Comparison of ENCODE assay signal across 15 mouse cellular contexts in genomic region chr5:139479088-139479487, GRCm38 (mm10). TPM values are rescaled to one million over a fixed set of nuclear protein-coding genes. Genes with fewer than 3 reads are reported as not detected.
DNase-seq lines count a peak whose midpoint lies in the region; ATAC-seq and TF ChIP-seq lines count a peak whose summit lies in the region.
"Had no signal": no experiment of that assay in that cellular context is flagged by ENCODE, and none has a peak within 500 bp of the region (broad histone marks: within the 10 kb centered on the region; RNA-seq: fewer than 3 reads in every experiment).

No protein-coding gene starts in this region.

- no peaks in the 10 kb centered on the region for H3K27me3 ChIP-seq in heart, embryonic 11.5 days (ENCODE audit: control insufficient read depth, insufficient read depth, low read length)
- no peaks in the 10 kb centered on the region for H3K27me3 ChIP-seq in hindbrain, postnatal 0 days (ENCODE audit: insufficient read depth, low read length)
- no peaks in the 10 kb centered on the region for H3K27me3 ChIP-seq in forebrain, embryonic 16.5 days (replicated peaks; ENCODE audit: control insufficient read depth, insufficient read depth, low read length)
- H3K27me3 ChIP-seq: embryonic facial prominence, embryonic 13.5 days; liver, embryonic 15.5 days; neural tube, embryonic 15.5 days had no signal

- H3K4me1 ChIP-seq in heart, embryonic 11.5 days (ENCODE audit: control insufficient read depth, insufficient read depth, low read length) = peaks cover 7% of the 10 kb centered on the region; the same call in 1 of the 2 replicates
- H3K4me1 ChIP-seq in hindbrain, postnatal 0 days (ENCODE audit: insufficient read depth, low read length) = peaks cover 3% of the 10 kb centered on the region; the same call in 1 of the 2 replicates
- peaks cover 11% of the 10 kb centered on the region for H3K4me1 ChIP-seq in forebrain, embryonic 16.5 days (replicated peaks; ENCODE audit: control insufficient read depth, insufficient read depth, low read length)

- no peaks in the 10 kb centered on the region for H3K9me3 ChIP-seq in heart, embryonic 11.5 days (replicated peaks; ENCODE audit: control insufficient read depth, low read length)
- H3K9me3 ChIP-seq in hindbrain, postnatal 0 days (ENCODE audit: low read length) = no peaks in the 10 kb centered on the region
- H3K9me3 ChIP-seq in forebrain, embryonic 16.5 days (ENCODE audit: control insufficient read depth, low read length) = no peaks in the 10 kb centered on the region
- H3K9me3 ChIP-seq: embryonic facial prominence, embryonic 13.5 days; liver, embryonic 15.5 days; neural tube, embryonic 15.5 days had no signal

- ATAC-seq in heart, embryonic 11.5 days (replicated peaks; ENCODE audit: insufficient number of reproducible peaks, low FRiP score, low TSS enrichment) = no peak
- 0 out of 2 replicates have a peak, but pooled peaks have one; percentile 19 for ATAC-seq in megakaryocyte, adult 5-6 weeks (ENCODE audit: poor library complexity, severe bottlenecking)
- ATAC-seq in hindbrain, postnatal 0 days = no peak
- no peak for ATAC-seq in forebrain, embryonic 16.5 days
- ATAC-seq: forebrain, postnatal 0 days had no signal

- H3K9ac ChIP-seq in heart, embryonic 11.5 days (ENCODE audit: low read depth, low read length) = no peak overlapping the region
- no peak overlapping the region for H3K9ac ChIP-seq in hindbrain, postnatal 0 days (replicated peaks; ENCODE audit: low read length)
- no peak overlapping the region for H3K9ac ChIP-seq in forebrain, embryonic 16.5 days (replicated peaks; ENCODE audit: low read depth, low read length)
- H3K9ac ChIP-seq: embryonic facial prominence, embryonic 13.5 days; forebrain, postnatal 0 days; liver, embryonic 15.5 days; neural tube, embryonic 15.5 days had no signal

- no peak for TF ChIP-seq CTCF in hindbrain, postnatal 0 days (IDR thresholded peaks at IDR 0.05; ENCODE audit: low read depth)

- no peak overlapping the region for H3K4me3 ChIP-seq in heart, embryonic 11.5 days (ENCODE audit: low read depth, low read length)
- H3K4me3 ChIP-seq in hindbrain, postnatal 0 days (ENCODE audit: low read length) = no peak overlapping the region
- no peak overlapping the region for H3K4me3 ChIP-seq in forebrain, embryonic 16.5 days (replicated peaks; ENCODE audit: low read length)
- H3K4me3 ChIP-seq: embryonic facial prominence, embryonic 13.5 days; liver, embryonic 15.5 days; neural tube, embryonic 15.5 days had no signal

- peak; percentile 94 for DNase-seq in heart, adult 11 months
- DNase-seq in 3T3-L1 (ENCODE audit: low read depth, low spot score) (peak; percentile 83), adipocyte (ENCODE audit: low spot score) (peak; percentile 24)
- DNase-seq in frontal cortex, adult 2 months (ENCODE audit: extremely low spot score in 1 of 2, low spot score in 1 of 2) = no peak
- no peak for DNase-seq in hindbrain, postnatal 0 days (ENCODE audit: low spot score)
- DNase-seq: forebrain, postnatal 0 days; kidney, postnatal 25 days; midbrain, embryonic 14.5 days; right cerebral cortex, postnatal 25 days had no signal

- H3K4me2 ChIP-seq in heart, embryonic 11.5 days = no peak overlapping the region
- H3K4me2 ChIP-seq in hindbrain, postnatal 0 days (ENCODE audit: low read depth, low read length) = no peak overlapping the region
- H3K4me2 ChIP-seq in forebrain, embryonic 16.5 days (ENCODE audit: low read length) = no peak overlapping the region
- H3K4me2 ChIP-seq: embryonic facial prominence, embryonic 13.5 days; liver, embryonic 15.5 days; neural tube, embryonic 15.5 days had no signal

- peaks cover 26% of the 10 kb centered on the region for H3K36me3 ChIP-seq in heart, embryonic 11.5 days (ENCODE audit: control insufficient read depth, insufficient read depth, low read length)
- H3K36me3 ChIP-seq in hindbrain, postnatal 0 days (ENCODE audit: insufficient read depth, low read length) = peaks cover 56% of the 10 kb centered on the region
- peaks cover 23% of the 10 kb centered on the region for H3K36me3 ChIP-seq in forebrain, embryonic 16.5 days (ENCODE audit: control insufficient read depth, insufficient read depth)

- WGBS in heart, embryonic 11.5 days (ENCODE audit: insufficient replicate concordance) = 86% methylated on average over 8 of the region's 8 CpGs
- WGBS in hindbrain, postnatal 0 days = 89% methylated on average over 8 of the region's 8 CpGs
- WGBS in forebrain, embryonic 16.5 days = 92% methylated on average over 8 of the region's 8 CpGs

- no peak overlapping the region for H3K27ac ChIP-seq in heart, embryonic 11.5 days (ENCODE audit: low read depth, low read length)
- no peak overlapping the region for H3K27ac ChIP-seq in hindbrain, postnatal 0 days
- H3K27ac ChIP-seq in forebrain, embryonic 16.5 days (ENCODE audit: low read length) = no peak overlapping the region
- H3K27ac ChIP-seq: embryonic facial prominence, embryonic 13.5 days; liver, embryonic 15.5 days; neural tube, embryonic 15.5 days had no signal

RNA-seq across cellular contexts. Expression of gene Zfand2a, which starts 5.3 kb away (rescaled TPM):
- 6.3 and 7.2 TPM in 2 replicates for polyA plus RNA-seq in heart, embryonic 11.5 days (2014; fragmentation: Nextera tagmentation; extraction: Ambion mirVana)
- 11.4 and 14.9 TPM in 2 replicates for total RNA-seq in megakaryocyte, adult 5-6 weeks (2015)
- total RNA-seq in megakaryocyte, adult 5-6 weeks (2017) = 6.7 and 21.9 TPM in 2 replicates
- polyA plus RNA-seq in frontal cortex, adult 2 months (2012; rRNA removed) = 45.4 and 49.0 TPM in 2 replicates
- 55.2 and 61.1 TPM in 2 replicates for total RNA-seq in hindbrain, postnatal 0 days (2014; rRNA removed)
- 19.4 and 26.2 TPM in 2 replicates for polyA plus RNA-seq in hindbrain, postnatal 0 days (2015; fragmentation: Nextera tagmentation; extraction: Ambion mirVana)
- 18.8 and 21.4 TPM in 2 replicates for polyA plus RNA-seq in forebrain, embryonic 16.5 days (2015; fragmentation: Nextera tagmentation; extraction: Ambion mirVana)

RNA-seq across cellular contexts. Expression of gene 3110082I17Rik, which starts 18.8 kb away (rescaled TPM):
- 19.3 and 21.9 TPM in 2 replicates for polyA plus RNA-seq in heart, embryonic 11.5 days (2014; fragmentation: Nextera tagmentation; extraction: Ambion mirVana)
- 12.4 and 15.8 TPM in 2 replicates for total RNA-seq in megakaryocyte, adult 5-6 weeks (2015)
- 10.8 and 11.4 TPM in 2 replicates for total RNA-seq in megakaryocyte, adult 5-6 weeks (2017)
- 13.6 and 14.7 TPM in 2 replicates for polyA plus RNA-seq in frontal cortex, adult 2 months (2012; rRNA removed)
- 6.1 and 12.8 TPM in 2 replicates for total RNA-seq in hindbrain, postnatal 0 days (2014; rRNA removed)
- 17.1 and 18.2 TPM in 2 replicates for polyA plus RNA-seq in hindbrain, postnatal 0 days (2015; fragmentation: Nextera tagmentation; extraction: Ambion mirVana)
- 21.4 and 22.7 TPM in 2 replicates for polyA plus RNA-seq in forebrain, embryonic 16.5 days (2015; fragmentation: Nextera tagmentation; extraction: Ambion mirVana)

RNA-seq across cellular contexts. Expression of gene Gper1, which starts 56.1 kb away (rescaled TPM):
- polyA plus RNA-seq in heart, embryonic 11.5 days (2014; fragmentation: Nextera tagmentation; extraction: Ambion mirVana) = 0.57 and 0.72 TPM in 2 replicates
- 0.07 TPM in 1 of 2 replicates, not detected in the other for total RNA-seq in megakaryocyte, adult 5-6 weeks (2015)
- 0.22 TPM in 1 of 2 replicates, not detected in the other for total RNA-seq in megakaryocyte, adult 5-6 weeks (2017)
- 4.7 and 5.7 TPM in 2 replicates for polyA plus RNA-seq in frontal cortex, adult 2 months (2012; rRNA removed)
- 5.8 and 9.6 TPM in 2 replicates for total RNA-seq in hindbrain, postnatal 0 days (2014; rRNA removed)
- 5.6 and 6.2 TPM in 2 replicates for polyA plus RNA-seq in hindbrain, postnatal 0 days (2015; fragmentation: Nextera tagmentation; extraction: Ambion mirVana)
- 8.7 and 9.0 TPM in 2 replicates for polyA plus RNA-seq in forebrain, embryonic 16.5 days (2015; fragmentation: Nextera tagmentation; extraction: Ambion mirVana)

Comparison
In these comparisons a context has a peak if more than half of its experiments do, and no peak if none do; other contexts are left out.
1. DNase-seq: peak in heart, adult 11 months (single experiment), 3T3-L1 (single experiment) and adipocyte (single experiment); none in frontal cortex, adult 2 months (0 of 2) and hindbrain, postnatal 0 days (single experiment).